Mouse (Mus musculus) ES-Bruce4 (cell line): ENCODE results near the gene Ppp1r12a.

Experiments
- CTCF ChIP-seq: IDR thresholded peaks from one replicate; pipeline ENCODE4 v1.8.1; 2011; ENCODE audit warnings: low read depth, low read length
- EP300 ChIP-seq: IDR thresholded peaks from 2 replicates; pipeline ENCODE4 v1.6.1; 2011; ENCODE audit warnings: low read depth, low read length; ENCODE audit not compliant: insufficient read depth
- POLR2A ChIP-seq: IDR thresholded peaks from one replicate; pipeline ENCODE4 v1.8.1; 2011; ENCODE audit warnings: low read length; ENCODE audit not compliant: insufficient read depth

DNA sequence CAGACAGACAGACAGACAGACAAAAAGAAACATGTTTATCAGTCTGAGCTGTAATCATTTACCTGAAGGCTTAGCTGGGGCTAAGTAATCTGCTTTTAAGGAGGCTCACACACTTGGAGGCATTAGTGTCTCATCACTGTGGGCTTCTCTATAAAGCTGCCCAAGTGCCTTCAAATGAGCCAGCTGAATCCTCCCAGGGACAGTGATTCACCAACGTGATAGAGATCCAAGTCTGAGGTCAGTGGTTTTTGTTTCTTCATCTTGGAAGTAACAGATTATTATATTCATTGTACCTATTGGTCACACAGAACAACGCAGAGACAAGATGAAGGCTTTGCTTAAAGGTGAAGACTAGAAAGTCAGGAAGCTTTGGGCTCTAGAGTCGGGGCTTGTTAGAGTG lies 8.7 kb upstream of the Ppp1r12a start:
- TF ChIP-seq POLR2A (no peak), CTCF (no peak), EP300 (no peak)
